Mouse (Mus musculus) layer of hippocampus, adult 9-10 months (tissue): ENCODE measurements around the gene Bcap31.

Source experiments
- DNase-seq: peaks from one replicate; pipeline ENCODE4 v3.0.0; 2022; ENCODE audit warnings: low spot score

The Bcap31 gene

GRCm38 (mm10) chrX:73676668-73677067, 39.3 kb downstream of the Bcap31 start:
- DNase-seq: no peak

GRCm38 (mm10) chrX:73675231-73675630, 40.7 kb downstream of the Bcap31 start:
- no peak for DNase-seq

DNA sequence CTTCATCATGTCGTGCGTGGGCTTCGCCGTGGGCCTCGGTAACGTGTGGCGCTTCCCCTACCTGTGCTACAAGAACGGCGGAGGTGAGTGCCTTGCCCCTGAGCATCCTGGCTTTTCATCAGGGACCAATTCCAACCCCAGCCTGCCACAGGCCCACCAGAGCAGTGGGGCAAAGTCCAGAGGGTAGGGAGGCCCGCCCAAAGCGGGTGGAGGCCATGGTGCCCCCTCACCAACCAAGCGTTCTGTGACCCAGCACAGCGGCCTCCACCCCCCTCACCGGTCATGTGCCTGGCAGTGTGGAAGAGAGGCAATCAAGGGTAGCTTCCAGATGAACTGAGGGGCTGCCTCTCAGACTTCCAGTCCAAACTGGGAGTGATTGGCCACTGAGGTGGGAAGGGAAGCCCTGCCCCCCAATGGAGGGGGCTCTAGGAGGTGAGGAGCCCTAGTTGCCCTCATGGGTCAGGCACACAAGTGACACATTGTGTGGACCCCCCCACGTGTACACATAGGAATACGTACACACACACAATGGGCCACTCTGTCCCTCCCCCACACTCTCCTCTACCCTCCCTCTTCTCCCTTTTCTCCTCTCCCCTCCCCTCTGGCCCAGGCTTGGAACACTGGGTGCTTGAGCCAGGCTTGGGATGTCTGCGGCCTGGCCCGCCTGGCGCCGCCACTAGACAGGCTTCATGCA, 41.9 kb downstream of the Bcap31 start:
- no peak for DNase-seq

DNA sequence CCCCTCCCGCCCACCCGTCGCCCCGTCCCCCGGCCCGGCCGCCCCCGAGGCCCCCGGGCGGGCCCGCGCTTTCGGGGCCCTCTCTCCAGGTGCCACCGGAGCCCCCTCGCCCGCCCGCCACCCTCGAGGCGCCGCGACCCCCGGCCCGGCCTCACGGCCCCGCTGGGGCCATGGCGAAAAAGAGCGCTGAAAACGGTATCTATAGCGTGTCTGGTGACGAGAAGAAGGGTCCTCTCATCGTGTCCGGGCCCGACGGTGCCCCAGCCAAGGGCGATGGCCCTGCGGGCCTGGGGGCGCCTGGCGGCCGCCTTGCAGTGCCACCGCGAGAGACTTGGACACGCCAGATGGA, 42.4 kb downstream of the Bcap31 start:
- no peak for DNase-seq

DNA sequence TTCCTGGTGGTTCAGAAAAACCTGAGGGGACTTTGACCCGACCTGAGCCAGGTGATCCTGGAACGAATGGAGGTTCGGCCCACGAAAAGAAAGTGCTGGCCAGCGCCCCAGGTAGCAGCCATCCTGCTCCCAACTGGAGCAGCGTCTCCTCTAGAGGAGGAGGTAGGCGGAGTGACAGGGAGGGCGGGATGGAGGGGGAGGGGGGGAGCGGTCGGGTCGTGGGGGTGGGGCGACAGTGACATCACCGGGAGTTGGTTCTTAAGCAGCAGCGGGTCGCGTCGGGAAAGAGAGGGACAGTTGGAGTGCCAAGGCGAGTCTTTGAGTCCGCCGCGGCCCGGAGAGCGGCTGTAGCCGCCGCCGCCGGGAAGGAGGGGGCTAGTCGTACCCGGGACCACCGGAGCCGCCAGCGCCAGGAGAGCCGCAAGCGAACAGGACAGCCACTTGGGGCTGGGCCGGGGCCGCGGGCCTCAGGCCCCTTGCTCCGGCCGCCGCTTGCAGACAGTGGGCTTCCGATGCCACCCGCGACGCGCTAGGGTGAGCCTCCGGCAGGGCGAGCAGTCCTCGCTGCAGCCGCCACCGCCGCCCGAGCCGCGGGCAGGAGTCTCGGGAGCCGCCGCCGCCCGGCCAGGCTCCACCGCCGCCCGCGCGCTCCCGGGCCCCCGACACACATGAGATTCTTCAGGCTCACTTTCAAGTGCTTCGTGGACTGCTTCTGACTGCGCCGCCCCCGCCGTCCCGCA, 42.9 kb downstream of the Bcap31 start, which contains the start of gene Slc6a8:
Slc6a8 (plus strand) TSS at position 272 of the 740 bp plus-strand sequence.
- no peak for DNase-seq

DNA sequence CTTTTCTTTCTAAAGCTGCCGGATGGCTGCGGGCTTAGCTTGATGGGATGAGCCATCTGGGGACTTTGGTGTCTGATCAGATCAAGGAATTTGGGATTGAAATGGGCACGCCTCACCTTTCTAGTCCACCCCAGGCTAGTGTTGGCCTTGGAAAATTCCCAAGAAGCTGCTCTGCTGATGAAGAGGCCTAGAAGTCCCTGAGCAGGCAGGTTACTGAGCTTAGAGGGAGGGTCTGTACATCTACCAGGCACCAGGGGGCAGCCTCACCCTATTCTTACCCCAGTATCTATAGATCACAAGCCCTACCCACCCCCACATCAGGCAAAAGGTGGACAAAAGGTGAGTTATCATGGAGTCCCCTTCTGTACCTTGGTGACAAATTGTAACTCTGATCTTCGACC, 43.9 kb downstream of the Bcap31 start:
- no peak for DNase-seq

- no peak for DNase-seq
These were observed 52.8 kb downstream of the Bcap31 start for GRCm38 (mm10) chrX:73663143-73663542.

DNA sequence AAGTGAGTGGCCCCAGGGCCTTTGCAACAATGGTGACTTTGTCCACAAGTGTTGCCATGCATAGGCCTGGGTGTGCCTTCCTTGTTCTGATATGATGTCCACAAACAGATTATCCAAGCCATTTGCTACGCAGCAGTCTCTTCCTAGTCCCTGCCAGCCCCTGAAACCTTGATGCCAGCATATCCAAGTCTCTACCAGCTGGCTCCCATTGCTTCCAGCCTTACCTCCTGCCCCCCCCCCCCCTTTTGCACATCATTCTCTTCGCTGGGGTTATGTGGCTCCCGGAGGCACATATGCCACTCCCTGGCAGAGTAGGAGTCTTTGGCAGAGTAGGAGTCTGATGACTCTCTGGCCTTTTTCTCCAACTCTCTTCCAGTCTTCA, 55.7 kb downstream of the Bcap31 start:
- DNase-seq: no peak

GRCm38 (mm10) chrX:73659575-73660283, 56.2 kb downstream of the Bcap31 start, which contains the start of gene Pnck:
Gene Pnck, minus strand, starts transcription at chrX:73660117.
- DNase-seq: no peak

DNA sequence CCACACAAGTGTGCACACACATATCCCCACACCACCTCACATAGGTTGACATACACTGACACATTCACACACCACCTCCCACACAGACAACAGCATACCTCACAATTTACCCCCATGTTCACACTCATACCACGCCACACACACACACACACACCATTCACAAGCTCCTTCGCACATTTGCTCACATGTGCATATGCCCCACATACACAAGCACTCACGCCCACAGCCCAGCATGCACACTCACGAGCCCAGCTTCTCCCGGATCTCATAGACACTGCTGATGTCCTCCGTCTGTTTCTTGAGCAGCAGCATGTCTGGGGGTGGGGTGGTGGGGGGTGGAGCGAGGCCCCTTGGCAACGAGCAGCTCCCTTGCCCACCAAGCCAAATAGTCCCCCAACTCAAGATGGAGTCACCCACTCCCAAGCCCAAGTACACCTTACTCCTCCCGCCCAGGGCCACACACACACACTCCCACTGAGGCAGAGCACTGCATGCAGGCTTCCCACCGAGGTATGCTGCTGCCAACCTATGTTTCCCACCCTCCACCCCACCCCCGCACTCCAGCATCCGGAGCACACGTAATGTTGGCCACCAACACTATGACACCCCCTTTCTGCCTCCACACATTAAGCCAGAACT, 56.9 kb downstream of the Bcap31 start:
- DNase-seq: no peak

GRCm38 (mm10) chrX:73658391-73658790, 57.6 kb downstream of the Bcap31 start:
- no peak for DNase-seq

DNA sequence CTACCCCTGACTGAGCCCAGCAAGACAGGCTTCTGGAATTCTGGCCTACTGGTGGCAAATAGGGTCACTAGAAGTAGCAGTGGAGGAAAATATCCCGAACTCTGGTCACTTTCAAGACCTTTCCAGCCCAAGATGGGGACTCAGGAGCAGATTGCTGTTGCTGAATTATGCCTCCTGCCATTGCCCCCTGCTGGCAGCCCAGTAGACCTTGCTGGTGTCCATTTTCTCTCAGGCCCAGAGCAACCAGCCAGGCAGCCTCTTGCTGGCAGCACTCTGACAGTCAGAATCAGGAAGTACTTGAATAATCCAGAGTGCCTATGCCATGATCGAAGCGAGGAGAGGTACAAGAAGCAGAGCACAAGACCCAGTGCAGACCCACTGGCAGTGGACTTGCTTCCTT, 60.4 kb downstream of the Bcap31 start:
- no peak for DNase-seq

GRCm38 (mm10) chrX:73654177-73654576, 61.8 kb downstream of the Bcap31 start:
- DNase-seq: no peak

DNA sequence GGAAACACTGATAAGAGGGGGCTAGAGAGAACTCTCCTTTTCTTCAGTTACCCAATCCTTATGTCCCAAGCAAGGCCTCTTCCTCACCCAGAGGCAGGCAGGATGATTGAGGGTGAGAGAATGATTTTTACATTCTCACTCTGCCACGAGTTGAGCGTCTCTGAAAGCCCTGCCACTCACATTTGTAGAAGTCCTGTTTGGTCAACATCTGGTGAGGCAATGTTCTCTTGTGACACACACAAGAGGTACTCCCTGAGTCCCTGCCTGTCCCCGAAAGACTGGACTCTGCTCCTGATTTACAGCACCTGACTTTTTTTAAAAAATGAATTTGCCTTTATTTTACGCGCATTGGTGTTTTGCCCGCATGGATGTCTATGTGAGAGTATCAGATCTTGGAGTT, 62.6 kb downstream of the Bcap31 start:
- no peak for DNase-seq

DNA sequence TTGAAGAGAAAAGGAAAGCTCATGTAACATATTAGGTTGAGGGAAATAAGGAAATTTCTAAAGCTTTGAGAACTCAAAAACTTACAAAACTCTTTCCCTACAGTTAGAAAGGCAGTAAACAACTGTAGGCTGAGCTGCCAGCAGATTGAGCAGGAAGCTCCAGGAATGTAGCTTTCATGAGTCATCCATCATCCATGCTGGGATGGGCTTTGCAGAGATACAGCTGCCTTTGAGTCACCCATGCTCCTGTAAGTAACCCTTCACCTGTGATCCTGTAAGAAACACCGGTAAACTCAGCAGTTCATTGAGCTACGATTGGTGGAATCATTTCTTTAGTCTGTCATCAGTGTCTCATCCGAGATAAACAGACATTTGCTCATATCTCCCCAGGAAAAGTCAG, 65.1 kb downstream of the Bcap31 start:
- no peak for DNase-seq

DNA sequence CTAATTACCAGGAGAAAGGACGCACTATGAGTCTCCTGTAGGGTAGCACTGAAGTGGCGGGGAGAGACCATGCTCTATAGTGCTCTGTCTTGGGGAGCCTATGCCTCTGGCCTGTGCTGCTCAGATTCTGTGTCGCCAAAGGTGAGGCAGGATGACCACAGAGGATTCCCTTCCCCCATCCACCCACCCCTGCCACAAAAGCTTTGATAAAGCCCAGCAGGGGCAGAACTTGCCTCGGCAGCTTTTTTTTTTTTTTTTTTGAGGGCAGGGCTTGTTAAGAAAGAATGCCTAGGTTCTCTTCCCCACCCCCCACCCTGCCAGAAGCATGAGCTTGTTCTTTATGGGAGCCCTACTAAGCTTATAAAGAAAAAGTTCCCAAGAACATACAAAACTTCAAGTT, 70.9 kb downstream of the Bcap31 start:
- DNase-seq: no peak

GRCm38 (mm10) chrX:73639901-73640469, 76.0 kb downstream of the Bcap31 start:
- DNase-seq: no peak

GRCm38 (mm10) chrX:73639255-73639675, 76.7 kb downstream of the Bcap31 start, which contains the start of gene Dusp9:
Gene Dusp9, plus strand, starts transcription at chrX:73639419.
- DNase-seq: no peak

- no peak for DNase-seq
These were observed 78.6 kb downstream of the Bcap31 start for GRCm38 (mm10) chrX:73637415-73637814.
